Mouse (Mus musculus): Measurements from ENCODE around the gene Khdc1c.
"Not testable (repeated sequence)": the region's sequence is repeated elsewhere in the genome, so short reads cannot be mapped to it uniquely, and the experiment has no call there.

Gene Khdc1c

DNA sequence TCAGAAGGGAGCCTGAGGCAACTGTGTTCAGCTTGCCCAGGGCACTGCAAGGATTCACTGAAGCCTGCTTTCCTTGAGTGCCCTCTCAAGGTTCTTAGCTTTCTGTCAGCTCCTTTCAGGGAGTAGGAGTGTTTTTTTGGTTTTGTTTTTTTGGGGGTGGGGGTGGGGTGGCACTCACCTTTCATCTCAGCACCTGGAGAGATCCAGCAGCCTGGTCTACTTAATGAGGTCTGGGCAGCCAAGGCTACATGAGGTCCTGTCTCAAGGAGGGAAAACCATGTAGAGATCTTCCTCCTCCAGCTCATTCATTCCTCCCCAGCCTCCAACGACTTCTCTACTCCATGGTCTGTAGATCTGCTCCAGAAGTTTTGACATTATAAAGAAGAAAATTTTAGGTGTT is at the start of gene Khdc1c:
Khdc1c (plus strand) TSS at position 301 of the 400 bp plus-strand sequence.
- DNase-seq (ENCODE audit: low read depth, low spot score) = not testable (repeated sequence)

DNA sequence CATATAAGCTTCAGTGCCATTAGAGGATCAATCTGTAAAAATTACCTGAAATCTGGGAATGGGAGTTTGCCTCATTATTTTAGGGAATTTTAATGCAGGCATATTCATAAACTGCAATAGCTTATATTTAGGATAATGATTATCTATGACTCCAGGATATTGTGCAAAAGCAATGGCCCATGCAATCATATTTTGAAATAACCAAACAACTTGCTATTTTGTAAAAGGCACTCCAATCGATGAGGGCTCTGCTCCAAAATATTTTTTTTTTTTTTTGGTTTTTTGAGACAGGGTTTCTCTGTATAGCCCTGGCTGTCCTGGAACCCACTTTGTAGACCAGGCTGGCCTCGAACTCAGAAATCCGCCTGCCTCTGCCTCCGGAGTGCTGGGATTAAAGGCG is 47.9 kb upstream of the Khdc1c start:
- DNase-seq (ENCODE audit: low read depth, low spot score) = not testable (repeated sequence)

GRCm38 (mm10) chr1:21321656-21322055 is 46.5 kb upstream of the Khdc1c start:
- no peak for DNase-seq (ENCODE audit: low read depth, low spot score)

DNA sequence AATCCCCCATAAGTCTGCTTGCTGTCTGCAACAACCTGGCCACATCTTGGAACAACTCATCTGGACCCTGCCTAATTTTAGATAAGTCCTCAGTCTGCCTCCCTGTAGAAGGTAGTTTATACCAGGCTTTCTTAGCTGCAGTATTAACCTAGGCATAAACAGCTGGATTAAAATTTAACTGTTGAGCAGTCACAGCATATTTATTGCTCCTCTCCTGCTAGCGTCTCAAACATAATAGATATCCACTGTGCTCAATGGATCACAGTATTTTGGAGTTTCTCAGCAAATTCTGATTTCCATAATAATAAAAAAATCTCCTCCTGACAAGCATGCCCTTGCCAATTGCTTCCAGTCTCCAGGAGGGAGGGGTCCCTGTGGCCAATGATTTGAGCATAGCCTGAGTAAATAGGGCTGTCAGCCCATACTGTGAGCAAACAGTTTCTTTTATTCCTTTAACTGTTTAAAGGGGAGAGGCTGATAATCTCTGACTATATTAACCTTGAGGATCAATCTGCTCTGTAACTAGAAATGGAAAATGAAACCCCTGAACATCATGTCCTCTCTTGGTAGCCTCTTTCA is 44.0 kb upstream of the Khdc1c start:
- DNase-seq (ENCODE audit: low read depth, low spot score) = peak; percentile 9

- DNase-seq (ENCODE audit: low read depth, low spot score) = no peak
Observed at GRCm38 (mm10) chr1:21324633-21325032, 43.5 kb upstream of the Khdc1c start.

- DNase-seq (ENCODE audit: low read depth, low spot score) = no peak
Observed at GRCm38 (mm10) chr1:21326733-21327132, 41.4 kb upstream of the Khdc1c start.

DNA sequence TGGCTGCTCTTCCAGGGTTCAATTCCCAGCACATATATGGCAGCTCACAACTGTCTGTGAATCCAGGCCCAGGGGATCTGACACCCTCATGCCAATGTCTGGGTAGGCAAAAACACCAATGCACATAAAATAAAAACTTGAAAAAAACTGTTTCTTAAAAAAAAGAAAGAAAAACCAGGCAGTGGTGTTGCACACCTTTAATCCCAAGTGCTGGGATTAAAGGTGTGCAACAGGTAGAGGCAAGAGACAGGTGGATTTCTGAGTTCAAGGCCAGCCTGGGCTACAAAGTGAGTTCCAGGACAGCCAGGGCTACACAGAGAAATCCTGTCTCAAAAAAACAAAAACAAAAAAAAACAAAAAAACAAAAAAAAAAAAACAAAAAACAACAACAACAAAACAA is 37.0 kb upstream of the Khdc1c start:
- DNase-seq (ENCODE audit: low read depth, low spot score) = not testable (repeated sequence)

DNA sequence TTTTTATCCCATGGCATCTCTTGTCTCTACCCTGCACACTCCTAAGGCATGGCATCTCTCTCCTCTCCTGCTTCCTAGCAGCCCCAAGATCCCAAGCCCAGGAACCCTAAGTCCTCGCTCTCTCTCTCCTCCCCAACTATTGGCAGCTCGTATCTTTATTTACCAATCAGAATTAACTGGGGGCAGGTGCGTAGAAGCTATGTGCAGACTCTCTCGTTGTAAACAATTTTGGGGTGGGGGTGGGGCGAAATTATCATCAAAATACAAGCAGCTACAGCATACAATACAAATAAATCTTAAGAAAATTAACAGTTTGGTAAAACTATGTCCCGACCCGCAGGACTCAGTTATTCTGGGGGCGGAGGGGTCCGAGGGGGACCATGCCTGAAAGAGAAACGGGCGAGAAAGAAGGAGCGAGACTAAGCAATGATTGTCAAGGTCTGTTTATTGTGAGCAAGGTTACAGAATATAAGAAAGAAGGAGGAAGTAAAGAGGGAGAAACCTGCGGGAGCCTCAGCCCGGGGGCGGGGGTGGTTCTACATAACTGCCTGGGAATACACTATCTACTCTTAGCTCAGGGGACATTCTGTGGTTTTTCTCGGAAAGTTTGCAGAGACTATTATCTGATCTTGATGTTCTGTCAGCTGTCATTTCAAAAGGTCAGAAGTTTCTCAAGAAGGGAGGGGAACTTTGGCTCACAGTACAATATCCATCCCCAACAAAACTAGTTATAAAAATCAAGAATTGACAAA is 34.7 kb upstream of the Khdc1c start:
- no peak for DNase-seq (ENCODE audit: low read depth, low spot score)

GRCm38 (mm10) chr1:21335836-21336235 is 32.3 kb upstream of the Khdc1c start:
- DNase-seq (ENCODE audit: low read depth, low spot score) = no peak

DNA sequence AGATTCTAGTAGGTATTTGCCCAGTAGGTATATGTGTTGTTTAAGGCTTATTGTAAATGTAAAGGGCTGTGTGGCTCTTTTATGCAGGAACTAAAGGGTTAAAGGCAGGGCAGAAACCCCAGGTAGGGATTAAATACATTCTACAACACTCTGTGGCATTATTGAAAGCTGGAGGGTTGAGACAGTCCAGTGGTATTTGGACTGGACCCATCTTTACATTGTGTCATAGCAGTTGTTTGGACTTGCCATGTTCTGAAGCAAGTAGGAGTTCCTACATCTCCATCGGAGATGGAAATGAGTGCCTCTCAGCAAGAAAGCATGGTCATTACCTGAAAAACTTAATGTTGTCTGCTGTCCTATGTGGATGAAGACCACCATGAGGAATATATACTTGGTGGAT is 27.4 kb upstream of the Khdc1c start:
- DNase-seq (ENCODE audit: low read depth, low spot score) = no peak

- peak; percentile 76 for DNase-seq (ENCODE audit: low read depth, low spot score)
Observed at GRCm38 (mm10) chr1:21344253-21344652, 23.9 kb upstream of the Khdc1c start.

DNA sequence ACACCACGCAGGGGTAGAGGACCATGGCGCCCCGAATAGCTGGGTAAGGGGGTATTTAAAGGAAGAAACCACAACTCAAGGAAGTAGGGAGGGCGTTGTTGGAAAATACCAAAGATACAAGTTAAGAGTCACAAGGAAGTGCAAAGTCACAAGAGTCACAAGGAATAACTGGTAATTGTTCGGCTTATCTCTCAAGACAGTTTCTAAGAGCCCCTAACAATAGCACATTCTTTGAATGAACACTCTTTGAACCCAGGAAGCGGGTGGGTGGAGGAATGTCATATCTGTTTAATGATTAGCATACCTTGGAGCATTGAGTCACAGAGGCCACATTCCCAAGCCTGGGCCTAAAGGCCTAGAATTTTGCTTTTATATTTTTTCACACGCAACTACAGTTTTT is 23.4 kb upstream of the Khdc1c start:
- DNase-seq (ENCODE audit: low read depth, low spot score) = not testable (repeated sequence)

- DNase-seq (ENCODE audit: low read depth, low spot score) = no peak
Observed at GRCm38 (mm10) chr1:21349341-21349740, 18.8 kb upstream of the Khdc1c start, which contains the start of gene Khdc1a. Gene Khdc1a (plus strand): TSS chr1:21349641.

DNA sequence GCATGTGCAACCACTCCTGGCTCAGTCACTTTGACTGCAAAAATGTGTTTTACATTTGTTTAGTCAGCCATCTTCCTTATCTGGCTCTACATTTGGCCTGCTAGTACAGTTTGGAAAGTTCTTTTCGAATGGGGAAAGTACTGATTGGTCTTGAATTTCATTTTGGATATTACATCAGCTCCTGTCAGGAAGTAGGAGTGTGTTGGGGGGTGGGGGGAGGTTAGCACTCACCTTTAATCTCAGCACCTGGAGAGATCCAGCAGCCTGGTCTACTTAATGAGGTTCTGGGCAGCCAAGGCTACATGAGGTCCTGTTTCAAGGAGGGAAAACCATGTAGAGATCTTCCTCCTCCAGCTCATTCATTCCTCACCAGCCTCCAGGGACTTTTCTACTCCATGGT is 15.1 kb downstream of the Khdc1c start, which contains the start of gene Khdc1b:
Khdc1b (plus strand) TSS at position 301 of the 400 bp plus-strand sequence.
- DNase-seq (ENCODE audit: low read depth, low spot score) = no peak

GRCm38 (mm10) chr1:21391138-21391671 is 23.1 kb downstream of the Khdc1c start:
- DNase-seq (ENCODE audit: low read depth, low spot score) = no peak

GRCm38 (mm10) chr1:21402804-21403203 is 34.7 kb downstream of the Khdc1c start:
- DNase-seq (ENCODE audit: low read depth, low spot score) = peak; percentile 21

DNA sequence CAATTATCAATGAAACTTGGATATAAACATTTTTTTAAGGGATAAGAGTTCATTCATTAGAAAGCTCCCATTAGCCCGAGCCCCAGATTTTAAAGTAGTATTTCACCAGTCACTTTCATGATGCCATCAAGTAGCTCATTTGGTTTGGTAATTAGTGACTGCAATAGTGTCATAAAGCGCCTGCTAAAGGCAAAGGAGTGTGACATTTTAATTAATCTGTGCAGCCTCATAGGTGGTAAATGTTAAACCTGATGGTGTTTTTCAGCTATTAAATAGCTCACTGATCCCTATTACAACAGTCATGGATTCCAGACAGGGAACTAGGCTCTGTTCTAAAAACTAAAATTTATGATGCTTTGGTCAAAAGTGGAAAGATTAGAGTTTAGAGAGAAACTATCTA is 39.1 kb downstream of the Khdc1c start:
- no peak for DNase-seq (ENCODE audit: low read depth, low spot score)

DNA sequence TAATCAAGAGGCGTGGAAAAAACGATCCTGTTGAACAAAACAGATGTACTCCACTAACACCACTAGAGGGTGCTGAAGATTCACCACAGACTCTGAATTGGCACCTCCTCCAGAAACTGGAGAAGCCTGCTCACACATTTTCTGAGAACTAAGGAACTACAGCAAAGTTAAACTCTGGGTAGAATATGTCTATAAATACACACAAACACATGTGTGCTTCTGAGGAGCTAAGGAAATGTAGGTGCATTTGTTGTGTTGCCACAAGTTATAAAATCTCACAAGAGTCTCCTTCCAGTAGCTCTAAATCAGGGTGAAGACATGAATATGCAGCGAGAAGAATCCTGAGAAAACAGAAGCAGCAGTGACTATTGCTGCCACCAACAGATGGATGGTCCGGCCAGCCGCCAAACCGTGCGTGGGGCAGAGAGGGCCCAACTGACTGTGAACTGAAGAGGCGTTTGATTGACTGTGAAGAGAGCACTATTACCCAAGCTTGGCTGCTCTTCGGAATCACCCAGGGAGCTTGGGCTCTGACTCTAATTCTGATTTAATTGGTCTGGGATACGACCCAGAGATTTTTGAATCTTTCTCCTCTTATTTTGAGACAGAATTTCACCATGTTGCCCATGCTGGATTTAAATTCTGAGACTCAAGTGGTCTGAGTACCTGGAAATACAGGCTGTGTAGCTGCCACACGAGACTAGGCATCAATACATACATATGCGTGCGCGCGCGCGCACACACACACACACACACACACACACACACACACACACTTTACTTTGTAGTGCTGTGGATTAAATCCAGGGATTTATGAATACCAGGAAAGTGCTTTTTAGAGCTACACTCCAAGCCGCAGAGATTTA is 43.4 kb downstream of the Khdc1c start:
- DNase-seq (ENCODE audit: low read depth, low spot score) = peak; percentile 76

DNA sequence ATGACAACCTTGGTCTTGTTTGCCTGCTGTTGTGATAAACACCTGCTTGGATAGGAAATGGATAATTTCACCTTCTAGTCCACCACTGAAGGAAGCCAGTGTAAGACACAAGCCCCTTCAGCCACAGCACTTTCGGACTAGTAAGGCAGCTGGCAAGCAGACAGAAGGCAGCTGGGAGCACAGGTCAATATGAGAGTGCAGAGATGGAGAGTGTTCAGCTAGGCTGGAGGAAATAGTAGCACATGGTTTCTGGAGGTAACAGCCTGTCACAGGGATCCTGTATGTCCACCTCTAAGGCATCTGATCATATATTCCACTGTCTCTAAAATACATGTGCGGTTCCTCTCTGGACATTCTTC is 44.0 kb downstream of the Khdc1c start:
- DNase-seq (ENCODE audit: low read depth, low spot score) = no peak

GRCm38 (mm10) chr1:21419370-21419769 is 51.2 kb downstream of the Khdc1c start:
- DNase-seq (ENCODE audit: low read depth, low spot score) = no peak
